Mouse (Mus musculus) neural tube, embryonic 13.5 days (tissue): ENCODE data around the gene C1qb. TPM values are rescaled to one million over a fixed set of nuclear protein-coding genes. Genes with fewer than 3 reads are reported as not detected.

Source experiments
- ATAC-seq: fragments of 200-750 bp; cut with Nextera tagmentation; 2 replicates; pipeline ENCODE4 v1.8.0; 2017; ENCODE audit warnings: low read depth, mild to moderate bottlenecking, moderate TSS enrichment, moderate library complexity
- H3K27ac ChIP-seq: fragments of 300-500 bp; sonication (generic); replicated peaks from 2 replicates; pipeline ENCODE4 v1.5.1; 2015; ENCODE audit warnings: moderate library complexity, mild to moderate bottlenecking, inconsistent platforms
- H3K27me3 ChIP-seq: fragments of 300-500 bp; sonication (generic); 2 replicates; pipeline ENCODE4 v1.6.1; 2015; ENCODE audit warnings: mild to moderate bottlenecking, inconsistent platforms
- H3K36me3 ChIP-seq: fragments of 300-500 bp; sonication (generic); 2 replicates; pipeline ENCODE4 v1.6.1; 2015; ENCODE audit warnings: mild to moderate bottlenecking, inconsistent platforms
- H3K4me1 ChIP-seq: fragments of 300-500 bp; sonication (generic); replicated peaks from 2 replicates; pipeline ENCODE4 v1.6.1; 2015; ENCODE audit warnings: inconsistent platforms
- H3K4me2 ChIP-seq: fragments of 300-500 bp; sonication (generic); 2 replicates; pipeline ENCODE4 v1.6.1; 2015; ENCODE audit warnings: inconsistent platforms, mild to moderate bottlenecking, moderate library complexity
- H3K4me3 ChIP-seq: fragments of 300-500 bp; sonication (generic); 2 replicates; pipeline ENCODE4 v1.5.1; 2015; ENCODE audit warnings: mild to moderate bottlenecking, inconsistent platforms
- H3K9ac ChIP-seq: fragments of 300-500 bp; sonication (generic); 2 replicates; pipeline ENCODE4 v1.6.1; 2015; ENCODE audit warnings: moderate library complexity, mild to moderate bottlenecking, inconsistent platforms
- H3K9me3 ChIP-seq: fragments of 300-500 bp; sonication (generic); 2 replicates; pipeline ENCODE4 v1.6.1; 2016; ENCODE audit warnings: inconsistent platforms
- WGBS: fragments of 180-500 bp; shearing (Covaris S2); methylation state at CpG from one replicate; pipeline ENCODE4 v1.1.7; 2015; 5-methylcytosine and 5-hydroxymethylcytosine counted together
- polyA plus RNA-seq: library from polyadenylated mRNA; unstranded; fragments of >200 nt; fragmentation: Nextera tagmentation; extraction: Ambion mirVana; gene quantifications from 2 replicates; pipeline ENCODE4 v1.2.1, GENCODE M21; 2015

Gene C1qb
- 47.3 and 50.5 TPM in 2 replicates for polyA plus RNA-seq

GRCm38 (mm10) chr4:136886101-136886500, at the start of gene C1qb:
Gene C1qb (minus strand): TSS chr4:136886187.
- no peaks in the 10 kb centered on the region for H3K9me3 ChIP-seq
- H3K4me2 ChIP-seq, result no peak within 1 kb of the TSS
- 0 out of 2 replicates have a peak within 1 kb of the TSS, but pooled peaks have one; percentile 3 for H3K27ac ChIP-seq
- no peak for ATAC-seq
- no peaks in the 10 kb centered on the region for H3K36me3 ChIP-seq
- peaks cover 3% of the 10 kb centered on the region; the same call in 1 of the 2 replicates for H3K27me3 ChIP-seq
- 72% methylated on average over 7 of the region's 7 CpGs for WGBS
- 0 out of 2 replicates have a peak, but pooled peaks cover 4% of the 10 kb centered on the region for H3K4me1 ChIP-seq
- no peak within 1 kb of the TSS for H3K4me3 ChIP-seq
- H3K9ac ChIP-seq, result no peak within 1 kb of the TSS

- WGBS, result 53% methylated on average over 18 of the region's 18 CpGs
- Histone ChIP-seq H3K9ac (0 out of 2 replicates have a peak overlapping the region, but pooled peaks have one; percentile 38), H3K4me2 (no peak overlapping the region), H3K36me3 (no peaks in the 10 kb centered on the region), H3K4me1 (peaks cover 13% of the 10 kb centered on the region), H3K27ac (no peak overlapping the region), H3K9me3 (no peaks in the 10 kb centered on the region), H3K27me3 (0 out of 2 replicates have a peak, but pooled peaks cover 19% of the 10 kb centered on the region), H3K4me3 (no peak overlapping the region)
- ATAC-seq, result no peak
Measured at GRCm38 (mm10) chr4:136934746-136935613, 49.0 kb upstream of the C1qb start.

- WGBS, result 89% methylated on average over 8 of the region's 8 CpGs
- H3K27me3 ChIP-seq, result peaks cover 31% of the 10 kb centered on the region; the same call in 1 of the 2 replicates
- no peak overlapping the region for H3K9ac ChIP-seq
- ATAC-seq, result no peak
- no peaks in the 10 kb centered on the region for H3K9me3 ChIP-seq
- H3K4me1 ChIP-seq, result peaks cover 38% of the 10 kb centered on the region
- no peak overlapping the region for H3K4me2 ChIP-seq
- H3K4me3 ChIP-seq, result no peak overlapping the region
- no peak overlapping the region for H3K27ac ChIP-seq
- H3K36me3 ChIP-seq, result no peaks in the 10 kb centered on the region
Measured at GRCm38 (mm10) chr4:136930474-136930873, 44.5 kb upstream of the C1qb start.

- no peak overlapping the region for H3K4me2 ChIP-seq
- H3K9ac ChIP-seq, result no peak overlapping the region
- ATAC-seq, result no peak
- H3K9me3 ChIP-seq, result no peaks in the 10 kb centered on the region
- WGBS, result 9% methylated on average over 5 of the region's 5 CpGs
- no peaks in the 10 kb centered on the region for H3K36me3 ChIP-seq
- peaks cover 32% of the 10 kb centered on the region for H3K4me1 ChIP-seq
- peaks cover 44% of the 10 kb centered on the region for H3K27me3 ChIP-seq
- no peak overlapping the region for H3K4me3 ChIP-seq
- H3K27ac ChIP-seq, result no peak overlapping the region
Measured at GRCm38 (mm10) chr4:136928928-136929327, 42.9 kb upstream of the C1qb start.

- H3K36me3 ChIP-seq, result no peaks in the 10 kb centered on the region
- no peak overlapping the region for H3K4me3 ChIP-seq
- ATAC-seq, result peak; percentile 49; the same call in 1 of the 2 replicates
- peaks cover 33% of the 10 kb centered on the region for H3K27me3 ChIP-seq
- no peaks in the 10 kb centered on the region for H3K9me3 ChIP-seq
- 11% methylated on average over 15 of the region's 15 CpGs for WGBS
- H3K4me2 ChIP-seq, result no peak overlapping the region
- no peak overlapping the region for H3K9ac ChIP-seq
- peaks cover 38% of the 10 kb centered on the region for H3K4me1 ChIP-seq
- peak overlapping the region; percentile 85 for H3K27ac ChIP-seq
Measured at GRCm38 (mm10) chr4:136925804-136926203, 39.8 kb upstream of the C1qb start.

- 9% methylated on average over 6 of the region's 6 CpGs for WGBS
- Histone ChIP-seq H3K27ac (no peak overlapping the region), H3K4me3 (no peak overlapping the region), H3K9ac (no peak overlapping the region), H3K9me3 (no peaks in the 10 kb centered on the region), H3K4me2 (no peak overlapping the region), H3K36me3 (no peaks in the 10 kb centered on the region), H3K4me1 (peaks cover 34% of the 10 kb centered on the region), H3K27me3 (peaks cover 31% of the 10 kb centered on the region)
- no peak for ATAC-seq
Measured at GRCm38 (mm10) chr4:136924529-136924928, 38.5 kb upstream of the C1qb start.

GRCm38 (mm10) chr4:136919526-136919925, 33.5 kb upstream of the C1qb start:
- no peak overlapping the region for H3K4me2 ChIP-seq
- peaks cover 23% of the 10 kb centered on the region for H3K4me1 ChIP-seq
- peaks cover 10% of the 10 kb centered on the region for H3K27me3 ChIP-seq
- no peak overlapping the region for H3K4me3 ChIP-seq
- H3K9ac ChIP-seq, result no peak overlapping the region
- ATAC-seq, result no peak
- H3K36me3 ChIP-seq, result no peaks in the 10 kb centered on the region
- WGBS, result 81% methylated on average over 3 of the region's 3 CpGs
- no peak overlapping the region for H3K27ac ChIP-seq
- no peaks in the 10 kb centered on the region for H3K9me3 ChIP-seq

GRCm38 (mm10) chr4:136918834-136919233, 32.8 kb upstream of the C1qb start:
- H3K4me2 ChIP-seq, result no peak overlapping the region
- no peak overlapping the region for H3K4me3 ChIP-seq
- H3K9ac ChIP-seq, result no peak overlapping the region
- H3K9me3 ChIP-seq, result no peaks in the 10 kb centered on the region
- peaks cover 23% of the 10 kb centered on the region for H3K4me1 ChIP-seq
- peaks cover 3% of the 10 kb centered on the region for H3K27me3 ChIP-seq
- 82% methylated on average over 8 of the region's 8 CpGs for WGBS
- H3K36me3 ChIP-seq, result no peaks in the 10 kb centered on the region
- no peak overlapping the region for H3K27ac ChIP-seq
- ATAC-seq, result no peak

GRCm38 (mm10) chr4:136917165-136917524, 31.2 kb upstream of the C1qb start:
- Histone ChIP-seq H3K9me3 (no peaks in the 10 kb centered on the region), H3K4me1 (peaks cover 30% of the 10 kb centered on the region), H3K36me3 (no peaks in the 10 kb centered on the region), H3K4me3 (no peak overlapping the region), H3K27ac (peak overlapping the region; percentile 34), H3K4me2 (no peak overlapping the region), H3K27me3 (peaks cover 3% of the 10 kb centered on the region; the same call in 1 of the 2 replicates), H3K9ac (0 out of 2 replicates have a peak overlapping the region, but pooled peaks have one; percentile 1)
- WGBS, result 31% methylated on average over 7 of the region's 7 CpGs
- 0 out of 2 replicates have a peak, but pooled peaks have one; percentile 29 for ATAC-seq

- H3K9ac ChIP-seq, result 0 out of 2 replicates have a peak overlapping the region, but pooled peaks have one; percentile 1
- no peak overlapping the region for H3K4me3 ChIP-seq
- H3K4me2 ChIP-seq, result no peak overlapping the region
- peak overlapping the region; percentile 34 for H3K27ac ChIP-seq
- 41% methylated on average over 20 of the region's 20 CpGs for WGBS
- peak; percentile 15; the same call in 1 of the 2 replicates for ATAC-seq
- peaks cover 7% of the 10 kb centered on the region; the same call in 1 of the 2 replicates for H3K27me3 ChIP-seq
- no peaks in the 10 kb centered on the region for H3K36me3 ChIP-seq
- peaks cover 32% of the 10 kb centered on the region for H3K4me1 ChIP-seq
- H3K9me3 ChIP-seq, result no peaks in the 10 kb centered on the region
Measured at GRCm38 (mm10) chr4:136916359-136917164, 30.6 kb upstream of the C1qb start.

- Histone ChIP-seq H3K27me3 (peaks cover 28% of the 10 kb centered on the region), H3K9ac (0 out of 2 replicates have a peak overlapping the region, but pooled peaks have one; percentile 22), H3K27ac (no peak overlapping the region), H3K9me3 (no peaks in the 10 kb centered on the region), H3K4me3 (no peak overlapping the region), H3K36me3 (no peaks in the 10 kb centered on the region), H3K4me1 (peaks cover 42% of the 10 kb centered on the region), H3K4me2 (no peak overlapping the region)
- no peak for ATAC-seq
- 9% methylated on average over 9 of the region's 9 CpGs for WGBS
Measured at GRCm38 (mm10) chr4:136912841-136913240, 26.9 kb upstream of the C1qb start.

GRCm38 (mm10) chr4:136911804-136912203, 25.8 kb upstream of the C1qb start:
- H3K4me1 ChIP-seq, result peaks cover 33% of the 10 kb centered on the region
- 36% methylated on average over 9 of the region's 9 CpGs for WGBS
- no peak for ATAC-seq
- H3K36me3 ChIP-seq, result no peaks in the 10 kb centered on the region
- H3K27me3 ChIP-seq, result peaks cover 39% of the 10 kb centered on the region
- H3K27ac ChIP-seq, result no peak overlapping the region
- H3K9me3 ChIP-seq, result no peaks in the 10 kb centered on the region
- H3K4me3 ChIP-seq, result no peak overlapping the region
- H3K4me2 ChIP-seq, result peak overlapping the region; percentile 38
- H3K9ac ChIP-seq, result 0 out of 2 replicates have a peak overlapping the region, but pooled peaks have one; percentile 34
